Mouse (Mus musculus): ENCODE data around the gene Hspb7. TPM values are rescaled to one million over a fixed set of nuclear protein-coding genes. Genes with fewer than 3 reads are reported as not detected.

Gene Hspb7
- total RNA-seq, 1 experiment from 2014 or later, result not detected

DNA sequence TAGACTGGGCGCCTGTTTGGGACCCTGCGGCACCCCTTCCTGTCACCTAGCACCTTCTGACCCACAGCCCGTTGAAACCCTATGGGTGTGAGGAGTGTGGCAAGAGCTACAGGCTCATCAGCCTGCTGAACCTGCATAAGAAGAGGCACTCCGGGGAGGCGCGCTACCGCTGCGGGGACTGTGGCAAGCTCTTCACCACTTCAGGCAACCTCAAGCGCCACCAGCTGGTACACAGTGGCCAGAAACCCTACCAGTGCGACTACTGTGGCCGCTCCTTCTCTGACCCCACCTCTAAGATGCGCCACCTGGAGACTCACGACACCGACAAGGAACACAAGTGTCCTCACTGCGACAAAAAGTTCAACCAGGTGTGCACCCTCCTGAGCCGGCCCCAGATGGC lies 44.1 kb downstream of the Hspb7 start:
- ATAC-seq (ENCODE audit: extremely low read depth, insufficient number of reproducible peaks, low FRiP score, poor library complexity, severe bottlenecking), result no peak

DNA sequence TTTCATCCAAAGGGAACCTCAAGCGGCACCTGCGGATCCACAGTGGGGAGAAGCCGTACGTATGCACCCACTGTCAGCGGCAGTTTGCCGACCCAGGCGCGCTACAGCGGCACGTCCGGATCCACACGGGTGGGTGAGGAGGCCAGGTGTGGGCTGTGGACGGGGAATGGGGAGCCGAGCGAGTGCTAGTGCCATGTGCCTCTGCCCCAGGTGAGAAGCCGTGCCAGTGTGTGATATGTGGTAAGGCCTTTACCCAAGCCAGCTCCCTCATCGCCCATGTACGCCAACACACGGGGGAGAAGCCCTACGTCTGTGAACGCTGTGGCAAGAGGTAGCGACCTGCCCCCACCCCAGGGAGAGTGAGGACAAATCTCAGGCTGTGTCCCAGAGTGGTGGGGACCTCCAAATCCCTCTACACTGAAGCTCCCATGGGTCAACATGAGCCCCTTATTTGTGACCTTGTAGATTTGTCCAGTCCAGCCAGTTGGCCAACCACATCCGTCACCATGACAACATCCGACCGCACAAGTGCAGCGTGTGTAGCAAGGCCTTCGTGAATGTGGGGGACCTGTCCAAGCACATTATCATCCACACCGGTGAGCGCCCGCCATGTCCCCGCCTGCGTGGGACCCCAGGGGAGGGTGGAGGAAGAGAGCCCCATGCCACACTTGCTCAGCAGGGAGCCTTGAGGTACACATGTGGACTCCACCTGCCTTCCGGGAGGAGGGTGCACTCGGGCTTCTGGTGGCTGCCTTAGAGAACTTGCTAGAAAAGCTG lies 45.1 kb downstream of the Hspb7 start:
- ATAC-seq (ENCODE audit: extremely low read depth, insufficient number of reproducible peaks, low FRiP score, poor library complexity, severe bottlenecking), result no peak

DNA sequence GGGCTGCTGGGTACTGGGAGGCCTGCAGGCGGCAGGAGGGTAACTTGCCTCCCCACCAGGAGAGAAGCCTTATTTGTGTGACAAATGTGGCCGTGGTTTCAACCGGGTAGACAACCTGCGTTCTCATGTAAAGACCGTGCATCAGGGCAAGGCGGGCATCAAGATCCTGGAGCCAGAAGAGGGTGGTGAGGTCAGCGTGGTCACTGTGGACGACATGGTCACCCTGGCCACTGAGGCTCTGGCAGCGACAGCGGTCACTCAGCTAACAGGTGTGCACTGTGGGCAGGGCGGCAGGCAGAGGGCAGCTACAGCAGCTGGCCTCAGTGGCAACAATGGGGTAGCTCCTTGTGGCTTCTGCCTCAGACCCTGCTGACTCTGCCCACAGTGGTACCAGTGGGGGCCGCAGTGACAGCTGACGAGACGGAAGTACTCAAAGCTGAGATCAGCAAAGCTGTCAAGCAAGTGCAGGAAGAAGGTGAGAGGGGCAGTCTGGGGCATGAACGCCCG lies 45.8 kb downstream of the Hspb7 start:
- no peak for ATAC-seq (ENCODE audit: extremely low read depth, insufficient number of reproducible peaks, low FRiP score, poor library complexity, severe bottlenecking)

DNA sequence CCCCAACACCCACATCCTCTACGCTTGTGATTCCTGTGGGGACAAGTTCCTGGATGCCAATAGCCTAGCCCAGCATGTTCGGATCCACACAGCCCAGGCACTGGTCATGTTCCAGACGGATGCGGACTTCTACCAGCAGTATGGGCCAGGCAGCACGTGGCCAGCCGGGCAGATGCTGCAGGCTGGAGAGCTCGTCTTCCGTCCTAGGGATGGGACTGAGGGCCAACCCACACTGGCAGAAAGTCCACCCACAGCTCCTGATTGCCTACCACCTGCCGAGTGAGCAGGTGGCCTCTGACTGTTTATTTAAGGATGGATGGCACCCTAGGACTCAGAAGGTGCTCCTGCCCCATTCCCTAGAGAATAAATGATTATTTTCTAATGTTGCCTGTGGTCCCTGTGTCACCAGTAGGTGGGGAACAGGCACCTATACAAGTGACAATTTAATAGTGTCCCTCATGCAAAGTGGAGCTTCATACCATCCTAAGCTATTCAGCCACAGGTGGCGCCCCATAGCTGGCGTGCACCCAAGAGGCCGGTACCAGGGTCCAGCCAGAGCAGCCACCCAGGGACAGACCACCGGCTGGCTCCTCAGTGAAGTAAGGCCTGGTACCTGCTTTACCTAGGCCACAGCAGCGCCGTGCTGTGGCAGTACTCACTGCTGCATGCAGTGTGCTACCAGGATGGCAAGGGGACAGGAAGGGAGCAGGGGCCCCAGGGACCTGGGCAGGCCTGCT lies 46.4 kb downstream of the Hspb7 start:
- ATAC-seq (ENCODE audit: extremely low read depth, insufficient number of reproducible peaks, low FRiP score, poor library complexity, severe bottlenecking), result no peak

DNA sequence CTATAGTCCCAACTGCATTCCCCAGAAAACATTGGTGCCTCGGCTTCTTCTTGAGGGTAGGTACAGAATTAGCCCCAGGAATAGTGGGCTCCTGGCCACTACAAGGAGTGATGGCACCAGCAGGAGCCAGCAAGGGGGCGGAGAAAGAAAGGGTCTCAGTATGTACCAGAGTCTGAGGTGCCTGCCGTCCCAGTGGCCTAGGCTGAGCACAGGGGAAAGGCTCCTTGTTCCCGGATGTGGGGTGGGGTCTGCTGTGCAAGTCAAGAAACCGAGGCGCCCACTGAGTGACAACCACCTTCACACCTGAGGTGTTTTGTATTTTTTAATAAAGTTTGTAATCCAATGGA lies 47.0 kb downstream of the Hspb7 start:
- ATAC-seq (ENCODE audit: extremely low read depth, insufficient number of reproducible peaks, low FRiP score, poor library complexity, severe bottlenecking), result no peak

DNA sequence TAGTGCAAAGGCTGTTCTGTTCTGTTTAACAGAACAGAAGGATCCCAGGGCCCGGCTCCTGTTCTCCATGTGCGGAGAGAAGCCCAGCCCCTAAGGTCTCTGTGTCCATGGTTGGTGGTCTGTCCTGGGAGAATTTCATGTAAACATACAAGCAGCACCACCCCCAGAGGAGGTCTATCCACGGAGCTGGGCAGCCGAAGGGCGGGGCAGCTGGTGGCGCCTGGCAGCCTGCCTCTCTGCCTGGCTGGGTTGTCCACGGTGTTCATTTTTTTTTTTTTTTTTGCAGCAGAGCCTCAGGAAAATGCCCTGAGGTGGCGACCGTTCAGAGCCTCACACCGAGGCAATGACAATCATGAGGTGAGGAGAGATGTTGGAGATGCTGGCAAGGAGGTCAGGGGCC lies 48.0 kb downstream of the Hspb7 start:
- ATAC-seq (ENCODE audit: extremely low read depth, insufficient number of reproducible peaks, low FRiP score, poor library complexity, severe bottlenecking), result no peak

DNA sequence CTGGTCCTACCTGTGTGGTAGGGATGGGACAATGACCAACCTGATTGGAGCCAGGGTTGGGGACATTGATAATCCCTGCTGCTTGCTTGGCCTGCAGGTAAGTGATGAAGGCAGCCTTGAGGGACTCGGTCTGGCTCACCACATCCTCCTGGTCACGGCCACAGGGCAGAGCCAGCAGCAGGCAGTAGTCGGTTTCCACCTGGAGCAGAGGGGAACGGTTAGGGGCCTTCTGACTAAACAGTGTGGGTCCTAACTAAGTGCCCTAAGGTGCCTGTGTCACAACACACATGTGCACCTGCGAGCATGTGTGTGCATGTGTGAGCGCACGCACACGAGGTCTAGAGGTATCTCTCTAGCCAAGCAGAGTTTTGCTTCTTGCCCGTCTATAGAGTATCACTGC lies 48.8 kb downstream of the Hspb7 start:
- ATAC-seq (ENCODE audit: extremely low read depth, insufficient number of reproducible peaks, low FRiP score, poor library complexity, severe bottlenecking), result no peak

DNA sequence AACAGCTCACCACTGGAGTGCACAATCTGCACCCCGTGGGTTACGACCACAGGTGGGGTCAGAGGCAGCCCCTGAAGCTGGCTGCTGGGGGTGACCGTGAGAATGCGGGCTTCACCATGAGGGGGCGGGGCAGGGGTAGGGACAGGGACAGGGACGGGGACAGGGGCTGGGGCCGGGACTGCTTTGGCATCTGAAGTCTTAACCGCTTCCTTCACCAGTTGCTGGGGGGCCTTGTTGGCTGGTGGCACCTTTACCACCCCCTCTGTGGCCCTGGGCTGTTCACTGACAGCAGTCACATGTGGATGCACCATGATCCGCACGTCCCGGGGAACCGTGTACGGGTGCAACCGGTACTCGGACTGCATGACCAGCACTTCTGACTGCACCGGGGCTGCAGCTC lies 50.9 kb downstream of the Hspb7 start:
- no peak for ATAC-seq (ENCODE audit: extremely low read depth, insufficient number of reproducible peaks, low FRiP score, poor library complexity, severe bottlenecking)

DNA sequence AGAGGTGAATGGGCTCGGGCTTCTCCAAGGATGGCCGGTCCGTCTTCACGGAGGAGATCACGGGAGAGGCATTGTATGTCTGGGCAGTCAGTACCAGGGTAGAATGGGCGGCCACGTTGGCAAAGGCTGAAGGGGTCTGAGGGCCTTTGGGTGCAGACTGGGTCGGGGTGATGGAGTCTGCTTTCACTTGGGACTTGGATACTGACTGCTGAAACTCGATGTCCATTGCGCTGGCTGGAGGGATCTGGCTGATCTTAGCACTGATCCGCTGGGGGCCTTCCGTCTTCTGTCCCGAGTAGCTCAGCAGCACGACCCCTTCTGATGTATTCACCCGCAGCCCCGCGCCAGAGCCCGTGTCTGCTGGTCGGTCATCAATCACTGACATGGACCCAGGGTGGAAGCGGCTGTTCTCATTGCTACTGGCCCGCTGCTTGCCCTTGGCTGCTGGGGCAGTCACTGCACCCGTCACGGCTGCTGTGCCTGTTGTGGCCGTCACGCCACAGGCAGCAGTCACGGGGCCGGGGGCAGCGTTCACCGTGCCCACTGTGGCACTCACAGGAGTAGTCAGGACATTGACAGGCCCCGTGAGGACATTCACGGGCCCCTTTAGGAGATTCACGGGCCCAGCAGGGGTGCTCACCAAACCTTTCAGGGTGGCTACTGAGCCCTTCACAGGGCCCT lies 52.2 kb downstream of the Hspb7 start:
- no peak for ATAC-seq (ENCODE audit: extremely low read depth, insufficient number of reproducible peaks, low FRiP score, poor library complexity, severe bottlenecking)

DNA sequence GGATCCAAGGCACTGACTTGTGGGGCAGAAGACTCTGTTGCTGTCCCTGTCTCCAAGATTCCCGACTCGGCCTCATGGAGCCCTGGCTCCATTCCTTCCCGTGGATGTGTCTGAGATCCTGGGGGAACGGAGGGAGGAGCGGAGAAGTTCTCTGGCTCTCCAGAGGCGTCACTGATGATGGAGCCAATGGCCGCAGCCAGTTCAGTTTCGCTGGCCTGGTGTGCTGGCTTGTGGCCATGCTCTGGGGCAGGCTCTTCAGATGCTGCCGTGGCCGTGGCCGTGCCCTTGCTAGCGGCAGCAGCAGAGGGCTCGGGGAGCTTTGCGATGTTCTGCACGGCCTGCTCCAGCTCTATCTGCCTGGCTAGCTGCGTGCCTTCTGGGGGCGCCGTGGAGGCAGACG lies 53.9 kb downstream of the Hspb7 start:
- ATAC-seq (ENCODE audit: extremely low read depth, insufficient number of reproducible peaks, low FRiP score, poor library complexity, severe bottlenecking), result no peak

Other genes with a start within 250 kb of the Hspb7 start
- gene Rsg1, start 206.8 kb upstream of the Hspb7 start, total RNA-seq (2017), result 0.70 and 1.2 TPM in 2 replicates
- not detected in 2 replicates for gene Arhgef19, start 181.3 kb upstream of the Hspb7 start, total RNA-seq (2017)
- gene Epha2, start 119.5 kb upstream of the Hspb7 start, total RNA-seq (2017), result 1.2 and 2.8 TPM in 2 replicates
- not detected in 2 replicates for gene Fam131c, start 52.6 kb upstream of the Hspb7 start, total RNA-seq (2017)
- gene Clcnka, start 22.1 kb upstream of the Hspb7 start, total RNA-seq (2017), result not detected in 2 replicates
- not detected in 2 replicates for gene Clcnkb, start 4.8 kb upstream of the Hspb7 start, total RNA-seq (2017)
- gene Srarp, start 15.3 kb downstream of the Hspb7 start, total RNA-seq (2017), result not detected in 2 replicates
- gene Zbtb17, start 23.9 kb downstream of the Hspb7 start, total RNA-seq (2017), result 25.3 and 32.0 TPM in 2 replicates
- gene Spen, start 117.8 kb downstream of the Hspb7 start, total RNA-seq (2017), result 40.5 and 54.9 TPM in 2 replicates
- 0.12 TPM in 1 of 2 replicates, not detected in the other for gene Fblim1, start 185.3 kb downstream of the Hspb7 start, total RNA-seq (2017)
- not detected in 2 replicates for gene Tmem82, start 197.9 kb downstream of the Hspb7 start, total RNA-seq (2017)
- gene Slc25a34, start 203.0 kb downstream of the Hspb7 start, total RNA-seq (2017), result 0.23 and 0.25 TPM in 2 replicates
- 15.6 and 16.6 TPM in 2 replicates for gene Plekhm2, start 244.1 kb downstream of the Hspb7 start, total RNA-seq (2017)